Mouse (Mus musculus): ENCODE measurements around the gene Nectin1. TPM values are rescaled to one million over a fixed set of nuclear protein-coding genes. Genes with fewer than 3 reads are reported as not detected.
A peak's percentile ranks its signal among the peaks of the same experiment; 100 is the strongest.

Nectin1 gene
- total RNA-seq, 2 experiments from 2014 or later = 109 to 113 TPM

DNA sequence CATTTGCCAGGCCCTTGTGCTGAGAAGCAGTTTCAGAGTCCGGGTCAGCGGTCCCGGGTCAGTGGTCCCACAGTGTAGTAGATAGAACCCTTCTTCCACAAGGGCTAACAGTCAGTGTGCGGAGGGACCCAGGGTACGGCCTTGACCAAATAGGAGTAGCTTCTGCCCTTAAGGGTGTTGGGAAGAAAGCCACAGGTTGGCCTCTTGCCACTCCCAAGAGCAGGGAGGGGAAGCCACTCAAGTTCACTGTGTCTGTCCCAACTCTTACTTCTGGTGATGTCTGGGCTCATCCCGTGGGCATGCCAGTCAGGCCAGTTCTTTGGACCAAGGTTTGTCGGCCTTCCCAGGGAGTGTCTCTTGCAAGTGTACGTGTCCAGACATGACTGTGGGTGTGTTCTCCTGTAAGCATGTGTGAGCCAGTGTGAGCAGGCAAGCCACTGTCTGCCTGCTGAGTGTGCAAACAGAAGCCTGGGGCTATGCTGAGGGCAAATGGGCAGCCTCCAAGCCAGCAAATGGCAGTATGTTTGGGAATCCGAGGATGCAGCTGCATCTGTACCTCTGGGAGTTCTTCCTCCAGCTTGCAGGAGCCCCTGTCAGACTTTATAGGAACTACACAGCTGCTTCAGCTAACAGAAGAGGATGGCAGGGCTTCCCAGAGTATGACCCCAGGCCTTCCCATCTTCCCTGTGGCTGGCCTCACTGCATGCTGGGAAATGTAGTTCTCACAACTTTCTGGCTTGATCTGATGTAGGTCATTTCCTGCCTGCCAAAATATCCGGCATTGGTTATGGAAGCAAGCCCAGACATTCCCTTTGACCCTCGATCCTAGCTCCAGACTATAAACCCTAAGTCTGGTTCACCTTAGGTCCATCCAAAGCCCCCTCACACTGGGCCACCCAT is 53.3 kb downstream of the Nectin1 start:
- no peak for DNase-seq (ENCODE audit: low spot score in 2 of 2)

DNA sequence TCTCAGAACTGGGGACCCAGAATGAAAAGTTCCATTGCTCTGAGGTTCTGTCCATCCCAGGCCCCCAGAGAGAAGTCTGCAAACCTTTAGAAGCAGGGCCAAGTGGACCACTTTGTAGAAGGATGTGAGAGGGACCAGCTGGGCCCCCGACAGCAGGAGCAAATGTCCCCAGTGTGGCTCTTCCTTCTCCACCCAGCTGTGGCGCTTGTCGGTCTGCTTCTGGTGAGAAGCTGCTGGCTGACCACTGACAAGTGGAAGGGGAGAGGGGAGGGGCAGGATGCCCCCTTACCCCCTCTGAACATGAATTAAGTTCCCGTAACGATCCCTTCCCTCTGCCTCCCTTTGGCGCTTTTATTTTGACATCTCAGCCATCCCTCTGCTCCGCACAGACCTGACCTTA is 54.0 kb downstream of the Nectin1 start:
- DNase-seq (ENCODE audit: low spot score in 2 of 2) = no peak

DNA sequence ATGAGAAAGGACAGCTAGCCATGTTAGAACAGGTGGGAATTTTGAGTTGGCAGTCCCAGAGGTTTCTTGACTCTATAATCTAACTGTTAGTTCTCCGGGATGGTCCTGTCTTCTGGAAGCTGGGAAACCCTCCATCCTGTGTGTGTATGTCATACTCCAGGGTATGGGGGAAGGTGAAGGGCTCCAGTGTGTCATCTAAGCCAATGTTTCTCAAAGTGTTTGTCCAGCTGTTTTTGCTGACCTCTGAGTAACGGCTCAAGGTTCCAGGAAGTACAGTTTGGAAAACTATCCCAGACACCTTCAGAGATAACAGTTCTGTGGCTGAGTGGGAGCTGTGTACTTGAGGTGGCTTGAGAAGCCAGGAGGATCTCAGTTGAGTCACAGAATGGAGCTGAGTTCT is 56.7 kb downstream of the Nectin1 start:
- no peak for DNase-seq (ENCODE audit: low spot score in 2 of 2)

DNA sequence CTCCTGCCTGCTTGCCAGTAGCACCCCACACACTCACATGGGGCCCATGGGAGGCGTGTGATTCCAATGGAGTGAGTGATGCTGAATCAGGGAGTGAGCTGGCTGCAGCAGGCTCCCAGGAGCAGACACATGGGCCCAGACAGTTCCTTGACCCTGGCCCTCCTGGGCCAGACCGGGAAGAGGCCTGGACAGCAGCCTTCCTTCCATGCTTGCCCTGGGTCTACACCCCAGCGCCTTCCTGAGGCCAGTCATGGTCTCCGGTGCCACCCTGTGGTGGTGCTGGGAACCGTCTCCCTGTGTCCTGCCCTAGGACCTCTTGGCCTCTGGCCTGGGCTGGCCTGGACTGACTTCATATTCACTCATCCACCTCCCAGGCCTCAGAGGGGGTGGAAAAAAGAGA is 58.1 kb downstream of the Nectin1 start:
- DNase-seq (ENCODE audit: low spot score in 2 of 2) = peak; percentile 29 to 41

DNA sequence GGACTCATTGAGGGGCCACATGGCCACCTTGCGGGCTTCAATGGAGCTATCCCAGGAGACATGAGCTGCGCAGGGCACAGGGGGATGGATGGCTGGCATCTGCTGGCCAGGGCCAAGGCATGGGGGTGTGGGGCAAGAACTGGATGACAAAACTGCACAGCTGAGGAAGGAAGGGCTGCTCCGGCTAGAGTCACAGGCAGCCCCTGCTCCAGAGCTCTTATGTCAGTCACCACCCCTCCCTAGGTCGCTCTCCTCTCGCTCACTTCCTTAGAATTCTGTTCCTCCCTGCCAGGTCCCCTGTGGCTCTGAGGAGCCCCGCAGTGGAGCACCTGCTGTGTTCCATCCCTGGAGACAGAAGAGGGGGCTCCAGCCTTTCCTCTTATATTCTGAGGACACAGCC is 63.8 kb downstream of the Nectin1 start:
- no peak for DNase-seq (ENCODE audit: low spot score in 2 of 2)

DNA sequence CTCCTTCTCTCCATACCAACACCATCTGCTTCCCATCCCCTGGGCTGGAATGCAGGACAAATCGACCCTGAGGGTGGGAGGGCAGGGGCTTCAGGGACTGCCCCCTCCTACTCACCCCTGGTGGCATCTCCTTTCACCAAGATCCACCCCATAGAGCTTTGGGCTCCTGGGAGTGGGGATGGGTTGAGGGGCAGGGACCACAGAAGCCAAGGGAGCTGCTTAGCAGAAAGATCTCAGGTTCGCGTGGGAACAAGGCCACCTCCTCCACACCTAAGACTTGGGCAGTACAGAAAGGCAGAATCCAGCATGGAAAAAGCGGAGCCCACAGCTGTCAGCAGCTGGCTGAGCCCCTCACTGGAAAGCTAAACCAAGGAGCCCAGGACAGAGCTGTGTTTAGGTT is 64.3 kb downstream of the Nectin1 start:
- DNase-seq (ENCODE audit: low spot score in 2 of 2) = no peak

DNA sequence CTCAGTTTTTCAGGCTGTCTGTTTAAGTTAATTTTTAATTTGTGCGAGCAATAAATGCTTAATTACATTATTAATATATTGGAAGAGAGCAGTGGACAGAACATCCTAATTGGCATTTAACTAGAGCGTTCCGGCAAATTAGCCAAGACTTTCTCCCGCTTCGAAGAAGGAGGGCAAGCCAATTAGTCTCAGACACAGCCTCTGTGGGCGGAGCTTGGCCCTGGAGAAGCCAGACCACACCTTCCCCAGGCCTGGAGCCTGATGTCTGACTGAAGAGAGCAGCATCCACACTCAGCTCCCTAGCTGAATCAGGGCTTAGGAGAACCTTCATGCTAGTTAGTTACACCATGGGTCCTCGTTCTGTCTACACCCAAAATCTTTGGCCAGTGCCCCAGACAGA is 64.8 kb downstream of the Nectin1 start:
- DNase-seq (ENCODE audit: low spot score in 2 of 2) = peak in 1 of 2 experiments; percentile 51

DNA sequence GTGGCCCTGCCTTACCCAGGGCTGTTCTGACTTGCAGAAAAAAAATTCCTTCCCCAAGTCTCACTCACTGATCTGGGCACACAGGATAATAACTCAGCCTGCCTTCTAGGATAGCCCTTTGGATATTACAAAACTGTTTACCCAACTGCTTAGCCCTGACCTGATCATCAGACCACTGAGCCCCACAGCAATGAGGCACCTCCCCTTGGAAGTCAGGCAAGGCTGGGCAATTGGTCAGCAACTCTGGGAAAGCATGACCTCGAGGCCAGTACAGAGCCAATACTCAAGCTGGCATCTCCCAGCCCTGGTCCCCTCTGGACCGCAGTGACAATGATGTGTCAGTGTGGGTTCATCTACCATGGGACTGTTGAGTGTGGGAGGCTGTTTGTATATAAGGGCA is 69.4 kb downstream of the Nectin1 start:
- no peak for DNase-seq (ENCODE audit: low spot score in 2 of 2)

DNA sequence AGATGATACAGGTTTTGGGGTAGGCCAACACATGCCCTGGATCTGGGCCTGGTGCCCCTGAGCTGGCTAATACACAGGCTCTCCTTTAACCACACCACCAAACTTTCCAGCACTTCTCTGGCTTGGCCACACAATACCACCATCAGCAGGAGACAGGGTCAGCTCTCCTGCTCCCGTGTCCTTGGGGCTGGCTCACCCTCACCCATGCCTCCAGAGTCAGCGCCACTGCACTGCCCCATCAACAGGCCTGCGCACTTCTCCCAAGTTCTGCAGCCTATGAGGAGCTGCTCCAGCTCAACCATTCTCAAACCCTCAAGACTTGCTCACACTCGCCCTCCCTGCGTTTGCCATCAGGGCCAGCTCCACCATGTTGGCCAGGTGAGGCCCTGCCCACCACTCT is 78.4 kb downstream of the Nectin1 start:
- DNase-seq (ENCODE audit: low spot score in 2 of 2) = no peak

DNA sequence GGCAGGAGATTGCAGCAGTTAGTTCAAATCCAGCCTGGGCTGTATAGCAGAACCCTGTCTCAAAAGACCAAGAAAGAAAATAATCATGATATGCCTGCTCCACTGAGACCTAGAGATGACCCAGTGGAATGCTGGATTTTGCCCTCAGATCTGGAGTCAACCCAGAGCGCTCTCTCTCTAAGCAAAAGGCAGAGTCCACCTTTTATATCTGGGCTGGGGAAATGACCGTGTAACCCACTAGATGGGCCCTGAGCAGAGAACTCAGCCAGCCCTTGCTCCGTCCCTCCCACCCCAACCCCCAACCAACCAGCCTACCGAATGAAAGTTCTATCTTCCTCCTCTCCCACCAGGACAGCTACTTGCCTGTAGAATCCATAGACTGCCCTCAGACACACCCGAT is 81.4 kb downstream of the Nectin1 start:
- DNase-seq (ENCODE audit: low spot score in 2 of 2) = no peak

DNA sequence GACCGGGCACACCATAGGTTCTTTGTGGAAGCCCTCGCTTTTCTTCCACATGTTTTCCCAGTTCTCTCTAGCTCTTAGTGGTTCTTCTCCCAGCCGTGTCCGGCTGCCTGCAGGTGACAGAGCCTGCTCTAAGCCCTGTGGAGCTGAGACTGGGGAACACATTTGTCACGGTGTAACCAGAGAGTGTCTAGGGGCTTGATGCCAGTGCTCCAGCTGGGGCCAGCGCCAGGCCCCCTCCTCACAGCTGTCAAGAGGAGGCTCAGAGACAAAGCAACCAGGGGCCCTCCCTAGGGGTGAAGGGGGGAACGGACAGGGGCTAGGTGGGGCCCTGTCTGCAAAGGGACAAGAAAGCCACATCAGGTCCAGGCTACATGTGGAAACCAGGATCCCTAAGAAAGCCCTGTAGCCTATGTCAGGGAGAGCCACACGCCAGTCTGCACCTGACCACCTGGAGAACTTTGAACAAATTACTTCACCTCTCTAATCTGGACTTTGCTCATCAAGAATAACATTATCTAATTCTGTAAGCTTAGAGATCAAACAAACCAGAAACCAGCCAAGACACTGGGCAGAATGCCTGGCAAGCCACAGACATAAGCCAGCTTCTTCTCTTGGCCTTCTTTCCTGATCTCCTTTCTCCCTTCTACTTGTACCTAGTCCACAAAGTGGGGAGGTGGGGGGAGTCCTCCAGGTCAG is 82.9 kb downstream of the Nectin1 start:
- DNase-seq (ENCODE audit: low spot score in 2 of 2) = no peak

DNA sequence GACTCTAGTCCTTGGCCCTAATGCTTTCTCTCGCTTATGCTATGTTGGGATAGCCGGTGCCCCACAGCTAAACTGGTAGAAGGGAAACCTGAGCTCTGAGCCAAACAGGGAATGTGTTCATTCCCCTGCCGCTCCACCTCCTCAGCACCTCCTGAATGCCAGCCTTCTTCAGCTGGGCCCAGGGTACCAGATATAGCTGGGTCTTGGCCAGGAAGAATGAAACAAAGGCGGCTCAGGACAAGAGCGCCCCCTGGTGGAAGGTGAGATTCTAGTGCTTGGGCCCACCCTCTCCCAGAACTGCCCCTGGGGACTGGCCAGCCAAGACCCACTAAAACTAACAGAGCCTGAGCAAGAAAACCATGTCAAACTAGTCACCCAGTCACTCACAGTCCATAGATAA is 83.8 kb downstream of the Nectin1 start:
- DNase-seq (ENCODE audit: low spot score in 2 of 2) = peak in 1 of 2 experiments; percentile 36

DNA sequence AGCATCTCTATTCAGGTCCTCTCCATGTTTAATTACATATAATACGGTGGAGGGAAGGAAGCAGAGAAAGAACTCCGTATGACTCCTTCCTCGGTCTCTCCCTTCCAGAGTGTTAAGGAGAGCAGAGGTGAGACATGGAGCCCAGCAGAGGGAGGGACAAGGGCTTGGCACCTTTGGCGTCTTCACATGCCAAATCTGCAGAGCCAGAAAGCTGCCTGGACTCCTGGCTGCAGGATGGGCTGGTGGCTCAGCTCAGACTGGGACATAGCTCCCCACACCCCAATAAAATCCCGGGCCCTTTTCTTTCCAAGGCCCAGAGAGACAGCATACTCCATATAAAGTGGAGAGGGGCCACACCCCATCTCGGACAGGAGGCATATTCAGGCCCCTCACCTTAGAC is 85.2 kb downstream of the Nectin1 start:
- no peak for DNase-seq (ENCODE audit: low spot score in 2 of 2)

DNA sequence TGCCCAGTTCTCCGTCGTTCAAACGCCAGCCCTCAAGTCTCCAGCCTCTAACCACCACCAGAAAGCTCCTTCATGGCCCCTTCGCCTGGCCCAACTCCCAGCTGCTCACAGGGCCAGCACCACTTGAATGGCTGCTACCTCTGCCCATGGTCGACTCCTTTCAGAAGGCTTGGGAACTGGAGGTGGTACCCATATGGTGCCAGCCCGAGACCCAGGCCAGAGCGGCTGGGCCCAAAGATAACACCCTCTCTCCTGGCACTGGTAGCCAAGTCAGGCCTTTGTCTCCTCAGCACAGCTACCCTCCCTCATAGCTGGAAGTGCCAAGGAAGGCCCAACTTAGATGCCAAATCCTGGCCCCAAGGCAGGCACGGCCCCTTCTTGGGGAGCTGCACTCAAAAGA is 89.4 kb downstream of the Nectin1 start:
- peak in 1 of 2 experiments; percentile 43 for DNase-seq (ENCODE audit: low spot score in 2 of 2)

DNA sequence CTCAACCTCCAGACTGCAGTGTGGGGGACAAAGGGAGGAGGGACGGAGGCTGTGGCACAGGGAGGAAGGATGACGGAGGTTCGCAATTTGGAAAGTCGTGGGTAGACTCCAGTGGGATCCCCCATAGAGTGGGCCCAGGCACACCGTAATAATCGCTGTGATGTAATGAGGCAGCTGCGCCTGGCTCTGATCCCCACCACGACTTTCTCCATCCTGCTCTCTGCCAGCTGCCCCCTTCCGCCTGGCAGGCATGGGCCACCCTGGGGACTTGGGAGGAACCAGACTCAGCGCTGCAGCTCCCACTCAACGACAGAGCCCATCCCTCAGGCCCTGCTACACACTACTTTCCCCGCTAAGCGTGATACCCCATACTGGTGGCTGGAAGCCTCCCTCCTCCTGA is 90.5 kb downstream of the Nectin1 start:
- DNase-seq (ENCODE audit: low spot score in 2 of 2) = no peak

DNA sequence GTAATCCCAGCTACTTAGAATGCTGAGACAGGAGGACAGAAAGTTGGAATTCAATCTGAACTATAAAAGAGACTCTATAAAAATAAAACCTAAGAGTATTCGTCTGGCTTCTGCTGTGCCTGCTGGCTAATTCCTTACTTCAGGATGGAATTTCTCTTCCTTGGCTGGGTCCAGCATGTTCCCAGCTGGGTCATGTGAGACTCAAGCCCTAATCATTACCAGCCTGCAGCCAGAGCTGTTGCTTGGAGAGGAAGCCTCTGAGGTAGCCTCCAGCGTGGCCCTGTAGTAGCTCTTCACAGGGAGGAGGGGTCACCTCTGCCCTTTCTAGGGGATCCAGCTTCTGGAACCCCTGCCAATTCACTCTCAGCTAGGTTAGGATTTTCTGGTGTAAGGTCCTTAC is 94.8 kb downstream of the Nectin1 start:
- DNase-seq (ENCODE audit: low spot score in 2 of 2) = no peak

DNA sequence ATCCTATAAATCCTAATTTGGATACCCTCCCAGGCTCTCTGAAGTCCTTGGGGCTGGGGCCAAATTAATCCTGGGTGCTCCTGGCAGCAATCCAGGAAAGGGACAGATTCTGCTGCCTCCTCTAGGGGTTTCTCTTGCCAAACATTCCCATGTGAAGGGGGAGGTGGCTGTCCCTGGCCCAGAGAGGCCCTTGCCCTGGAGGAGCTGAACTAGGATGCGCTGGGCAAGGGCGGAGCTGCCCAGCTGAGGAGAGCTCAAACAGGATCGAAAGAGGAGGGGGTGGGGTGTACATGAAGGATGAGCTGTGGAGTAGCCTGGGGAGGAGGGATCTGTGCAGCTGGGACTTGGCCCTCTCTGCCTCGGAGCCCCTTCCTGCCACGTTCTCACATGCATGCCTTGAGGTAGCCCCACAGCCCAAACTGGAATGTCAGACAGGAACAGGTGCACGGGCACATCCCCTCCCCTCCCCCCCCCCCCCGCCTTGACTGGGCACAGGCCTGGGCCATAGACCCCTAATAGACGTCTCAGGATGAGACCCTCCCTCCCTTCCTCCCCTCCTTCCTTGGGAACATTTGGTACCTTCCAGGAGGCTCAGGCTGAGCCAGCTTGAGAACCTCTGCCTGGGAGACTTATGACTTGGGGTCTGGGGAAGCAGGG is 99.3 kb downstream of the Nectin1 start:
- DNase-seq (ENCODE audit: low spot score in 2 of 2) = no peak

DNA sequence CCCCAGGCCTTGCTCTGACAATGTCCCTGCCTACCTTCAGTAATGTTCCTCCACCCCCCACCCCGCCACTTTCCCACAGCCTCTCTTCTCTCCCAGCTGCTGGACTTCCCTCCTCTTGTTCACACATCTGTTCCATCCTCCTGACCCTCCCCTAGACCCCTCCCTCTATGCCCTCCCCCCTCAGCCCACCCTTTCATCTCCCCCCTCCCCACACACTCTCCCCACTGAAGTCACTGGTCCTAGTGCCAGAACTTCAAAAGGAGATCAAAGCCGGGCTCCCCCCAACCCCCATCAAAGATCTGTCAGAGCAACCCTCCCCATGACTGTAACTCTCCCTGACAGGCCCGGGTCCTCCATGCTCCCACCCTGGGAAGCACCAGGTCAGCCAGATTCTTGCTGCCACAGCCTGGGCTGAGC is 99.9 kb downstream of the Nectin1 start:
- DNase-seq (ENCODE audit: low spot score in 2 of 2) = no peak

DNA sequence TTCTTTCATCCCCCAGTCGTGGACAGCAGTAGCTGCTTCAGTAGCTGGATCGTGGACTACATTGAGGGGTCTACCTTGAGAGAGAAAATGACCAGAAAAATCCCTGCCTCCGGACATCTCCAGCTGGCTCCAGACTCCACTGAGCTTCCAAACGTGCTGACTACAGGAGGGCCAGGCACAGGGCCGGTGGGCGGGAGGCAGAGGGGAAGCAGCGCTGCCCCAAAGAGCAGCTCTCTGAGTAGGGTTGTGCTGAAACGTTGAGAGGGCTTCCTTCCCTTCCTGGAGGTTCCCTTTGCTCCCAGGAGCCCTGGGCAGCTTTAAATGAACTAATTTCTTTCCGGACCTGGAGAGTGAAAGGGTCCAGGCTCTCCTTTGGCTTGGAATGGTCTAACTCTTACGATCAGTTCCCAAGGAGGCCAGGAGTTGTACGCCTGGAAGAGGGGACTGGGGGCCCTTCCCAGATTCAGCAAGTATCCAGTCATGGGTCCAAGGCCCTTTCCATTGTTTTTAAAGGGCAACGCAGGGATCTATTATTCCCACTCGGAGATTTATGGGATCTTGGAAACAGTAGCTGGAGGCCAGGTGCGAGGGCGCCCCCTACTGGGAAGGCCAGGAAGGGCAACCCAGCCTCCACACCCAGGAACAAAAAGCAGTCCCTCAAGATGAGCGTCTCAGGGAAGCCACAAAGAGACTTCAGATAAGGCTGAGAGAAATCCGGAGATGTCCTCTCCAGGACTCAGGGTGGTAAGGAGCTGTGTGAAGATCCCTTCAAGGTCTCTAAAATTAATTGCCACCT is 102.1 kb downstream of the Nectin1 start:
- peak in 1 of 2 experiments; percentile 38 for DNase-seq (ENCODE audit: low spot score in 2 of 2)

DNA sequence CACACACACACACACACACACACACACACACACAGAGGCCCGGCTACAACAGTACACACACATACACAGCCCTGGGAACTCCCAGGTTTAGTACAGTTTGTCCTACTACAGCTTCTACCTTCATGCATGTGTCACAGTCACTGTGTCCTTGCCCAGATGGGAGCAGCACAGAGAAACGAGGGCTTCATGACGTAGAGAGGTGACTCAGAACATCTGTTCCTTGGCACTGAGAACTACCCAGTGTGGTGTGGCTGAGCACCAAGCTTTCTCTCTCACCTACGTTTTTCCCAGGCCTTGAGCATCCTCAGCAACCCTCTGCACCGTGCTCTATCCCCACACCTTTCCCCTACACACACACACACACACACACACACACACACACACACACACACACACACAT is 104.1 kb downstream of the Nectin1 start:
- no peak for DNase-seq (ENCODE audit: low spot score in 2 of 2)

DNA sequence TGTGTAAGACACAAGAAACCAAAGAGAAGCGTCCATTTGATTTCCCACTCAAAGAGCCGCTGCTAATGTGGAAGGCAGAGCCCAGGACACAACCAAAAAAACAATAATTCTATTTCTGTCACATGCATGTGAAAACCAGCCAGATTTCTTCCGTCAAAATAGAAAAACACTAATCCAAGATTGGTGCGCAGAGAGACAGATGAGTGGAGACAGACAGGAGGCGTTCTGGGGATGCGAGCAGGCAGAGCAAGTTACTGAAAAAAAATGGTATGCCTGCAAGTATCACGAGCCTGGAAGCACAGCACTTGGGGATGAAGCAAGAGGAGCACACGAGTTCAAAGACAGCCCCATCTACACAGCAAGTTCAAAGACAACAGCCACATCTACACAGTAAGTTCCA is 106.5 kb downstream of the Nectin1 start:
- peak in 1 of 2 experiments; percentile 36 for DNase-seq (ENCODE audit: low spot score in 2 of 2)
